In genomic region chr10:127668093-127669050, GRCm38 (mm10) we compare ENCODE assay signal across 8 mouse cellular contexts. TPM values are rescaled to one million over a fixed set of nuclear protein-coding genes. Genes with fewer than 3 reads are reported as not detected.
DNase-seq lines count a peak whose midpoint lies in the region; ATAC-seq and TF ChIP-seq lines count a peak whose summit lies in the region.

Gene Nab2 (minus strand): TSS chr10:127668568.

- TF ChIP-seq EP300 in stomach, postnatal 0 days (optimal IDR thresholded peaks at IDR 0.05), result no peak

- no peaks in the 10 kb centered on the region for H3K27me3 ChIP-seq in embryonic facial prominence, embryonic 13.5 days
- H3K27me3 ChIP-seq in heart, embryonic 11.5 days (ENCODE audit: control insufficient read depth, insufficient read depth, low read length), result peaks cover 10% of the 10 kb centered on the region
- no peaks in the 10 kb centered on the region for H3K27me3 ChIP-seq in kidney, embryonic 15.5 days
- peaks cover 65% of the 10 kb centered on the region for H3K27me3 ChIP-seq in liver, embryonic 13.5 days
- no peaks in the 10 kb centered on the region for H3K27me3 ChIP-seq in stomach, postnatal 0 days (ENCODE audit: control insufficient read depth, insufficient read depth, low read length)

- no peaks in the 10 kb centered on the region for H3K9me3 ChIP-seq in embryonic facial prominence, embryonic 13.5 days
- H3K9me3 ChIP-seq in heart, embryonic 11.5 days (replicated peaks; ENCODE audit: control insufficient read depth, low read length), result no peaks in the 10 kb centered on the region
- no peaks in the 10 kb centered on the region for H3K9me3 ChIP-seq in kidney, embryonic 15.5 days (replicated peaks)
- H3K9me3 ChIP-seq in liver, embryonic 13.5 days (replicated peaks), result no peaks in the 10 kb centered on the region
- H3K9me3 ChIP-seq in stomach, postnatal 0 days (ENCODE audit: control insufficient read depth, low read length), result no peaks in the 10 kb centered on the region

- peak within 1 kb of the TSS; percentile 100 for H3K27ac ChIP-seq in embryonic facial prominence, embryonic 13.5 days
- peak within 1 kb of the TSS; percentile 97 for H3K27ac ChIP-seq in heart, embryonic 11.5 days (ENCODE audit: low read depth, low read length)
- H3K27ac ChIP-seq in kidney, embryonic 15.5 days, result peak within 1 kb of the TSS; percentile 99
- peak within 1 kb of the TSS; percentile 80 for H3K27ac ChIP-seq in liver, embryonic 13.5 days
- H3K27ac ChIP-seq in stomach, postnatal 0 days (replicated peaks), result peak within 1 kb of the TSS; percentile 98

- H3K4me2 ChIP-seq in embryonic facial prominence, embryonic 13.5 days, result peak within 1 kb of the TSS; percentile 90
- peak within 1 kb of the TSS; percentile 85 for H3K4me2 ChIP-seq in heart, embryonic 11.5 days
- peak within 1 kb of the TSS; percentile 80 for H3K4me2 ChIP-seq in kidney, embryonic 15.5 days
- H3K4me2 ChIP-seq in liver, embryonic 13.5 days, result peak within 1 kb of the TSS; percentile 76
- peak within 1 kb of the TSS; percentile 84 for H3K4me2 ChIP-seq in stomach, postnatal 0 days (replicated peaks; ENCODE audit: low read depth)

- H3K36me3 ChIP-seq in embryonic facial prominence, embryonic 13.5 days, result peaks cover 16% of the 10 kb centered on the region
- H3K36me3 ChIP-seq in heart, embryonic 11.5 days (ENCODE audit: control insufficient read depth, insufficient read depth, low read length), result peaks cover 8% of the 10 kb centered on the region
- H3K36me3 ChIP-seq in kidney, embryonic 15.5 days, result peaks cover 15% of the 10 kb centered on the region
- H3K36me3 ChIP-seq in liver, embryonic 13.5 days, result peaks cover 9% of the 10 kb centered on the region; the same call in 1 of the 2 replicates
- H3K36me3 ChIP-seq in stomach, postnatal 0 days (ENCODE audit: control insufficient read depth, insufficient read depth, low read length), result no peaks in the 10 kb centered on the region

- peak; percentile 56 for ATAC-seq in embryonic facial prominence, embryonic 13.5 days (ENCODE audit: insufficient number of reproducible peaks, insufficient read depth, low FRiP score, low TSS enrichment, low read depth)
- peak; percentile 33; the same call in 1 of the 2 replicates for ATAC-seq in heart, embryonic 11.5 days (replicated peaks; ENCODE audit: insufficient number of reproducible peaks, low FRiP score, low TSS enrichment)
- peak; percentile 31 for ATAC-seq in kidney, embryonic 15.5 days (replicated peaks; ENCODE audit: low FRiP score)
- no peak; the same call in 1 of the 2 replicates for ATAC-seq in liver, embryonic 13.5 days (ENCODE audit: low read depth)
- peak; percentile 55 for ATAC-seq in stomach, postnatal 0 days (ENCODE audit: low FRiP score, low TSS enrichment)

- TF ChIP-seq CTCF in stomach, postnatal 0 days (IDR thresholded peaks at IDR 0.05; ENCODE audit: low read depth), result peak; percentile 32

- H3K4me1 ChIP-seq in embryonic facial prominence, embryonic 13.5 days, result peaks cover 39% of the 10 kb centered on the region
- H3K4me1 ChIP-seq in heart, embryonic 11.5 days (ENCODE audit: control insufficient read depth, insufficient read depth, low read length), result peaks cover 24% of the 10 kb centered on the region
- peaks cover 58% of the 10 kb centered on the region for H3K4me1 ChIP-seq in kidney, embryonic 15.5 days
- peaks cover 54% of the 10 kb centered on the region for H3K4me1 ChIP-seq in liver, embryonic 13.5 days (replicated peaks)
- peaks cover 9% of the 10 kb centered on the region for H3K4me1 ChIP-seq in stomach, postnatal 0 days (replicated peaks; ENCODE audit: control insufficient read depth, insufficient read depth)

- peak; percentile 93 for DNase-seq in 3T3-L1 (ENCODE audit: low read depth, low spot score)
- DNase-seq in adrenal gland, adult (ENCODE audit: inconsistent age in 2 of 2, low spot score in 1 of 2), result peak; percentile 90 to 94
- no peak for DNase-seq in liver, embryonic 13.5 days
- DNase-seq in natural killer cell, adult 2 months (ENCODE audit: low spot score in 2 of 2), result peak; percentile 88 to 90
- DNase-seq in stomach, postnatal 0 days (ENCODE audit: low spot score), result peak; percentile 80

- H3K9ac ChIP-seq in embryonic facial prominence, embryonic 13.5 days, result peak within 1 kb of the TSS; percentile 94
- H3K9ac ChIP-seq in heart, embryonic 11.5 days (ENCODE audit: low read depth, low read length), result peak within 1 kb of the TSS; percentile 77
- H3K9ac ChIP-seq in kidney, embryonic 15.5 days, result peak within 1 kb of the TSS; percentile 84
- peak within 1 kb of the TSS; percentile 59 for H3K9ac ChIP-seq in liver, embryonic 13.5 days
- H3K9ac ChIP-seq in stomach, postnatal 0 days (ENCODE audit: low read length), result peak within 1 kb of the TSS; percentile 72

- H3K4me3 ChIP-seq in embryonic facial prominence, embryonic 13.5 days, result peak within 1 kb of the TSS; percentile 87
- peak within 1 kb of the TSS; percentile 73 for H3K4me3 ChIP-seq in heart, embryonic 11.5 days (ENCODE audit: low read depth, low read length)
- H3K4me3 ChIP-seq in kidney, embryonic 15.5 days (replicated peaks), result peak within 1 kb of the TSS; percentile 84
- peak within 1 kb of the TSS; percentile 55 for H3K4me3 ChIP-seq in liver, embryonic 13.5 days (replicated peaks)
- peak within 1 kb of the TSS; percentile 72 for H3K4me3 ChIP-seq in stomach, postnatal 0 days (ENCODE audit: low read depth, low read length)

- 1% methylated on average over 39 of the region's 40 CpGs for WGBS in embryonic facial prominence, embryonic 13.5 days
- WGBS in heart, embryonic 11.5 days (ENCODE audit: insufficient replicate concordance), result 2% methylated on average over 40 of the region's 40 CpGs
- WGBS in kidney, embryonic 15.5 days, result 1% methylated on average over 40 of the region's 40 CpGs
- WGBS in liver, embryonic 13.5 days (ENCODE audit: insufficient replicate concordance), result 5% methylated on average over 40 of the region's 40 CpGs
- 1% methylated on average over 40 of the region's 40 CpGs for WGBS in stomach, postnatal 0 days

RNA-seq across cellular contexts. Expression of gene Nab2, which starts in this region (rescaled TPM):
- 19.5 and 20.3 TPM in 2 replicates for polyA plus RNA-seq in embryonic facial prominence, embryonic 13.5 days (2015; fragmentation: Nextera tagmentation; extraction: Ambion mirVana)
- polyA plus RNA-seq in heart, embryonic 11.5 days (2014; fragmentation: Nextera tagmentation; extraction: Ambion mirVana), result 7.9 and 10.1 TPM in 2 replicates
- 27.1 and 30.8 TPM in 2 replicates for polyA plus RNA-seq in kidney, embryonic 15.5 days (2015; fragmentation: Nextera tagmentation; extraction: Ambion mirVana)
- polyA plus RNA-seq in liver, embryonic 13.5 days (2015; fragmentation: Nextera tagmentation; extraction: Ambion mirVana), result 1.5 and 2.1 TPM in 2 replicates
- 6.8 and 8.9 TPM in 2 replicates for polyA plus RNA-seq in stomach, postnatal 0 days (2015; fragmentation: Nextera tagmentation; extraction: Ambion mirVana)
